Mouse (Mus musculus) CH12.LX (cell line): ENCODE measurements at regions not wholly inside any gene's neighbourhood (a gene's known extent, or its start where the extent isn't known, plus 50 kb on each side); places are given as distances from the start of the nearest gene placed in this dataset.

ENCODE experiments used
- CTCF ChIP-seq, 2 experiments: IDR thresholded peaks in 1 of 2; conservative IDR thresholded peaks in 1 of 2; 2 replicates each; pipeline ENCODE4 v1.5.1; 2011 to 2012; ENCODE audit warnings: low read depth in 2 of 2, low read length in 2 of 2, improper control_type of control experiment in 1 of 2, inconsistent platforms in 1 of 2, mild to moderate bottlenecking in 1 of 2, moderate library complexity in 1 of 2
- E2F4 ChIP-seq: IDR thresholded peaks from 2 replicates; pipeline ENCODE4 v1.6.1; 2011; ENCODE audit warnings: low read depth, low read length, improper control_type of control experiment; ENCODE audit not compliant: insufficient replicate concordance
- EP300 ChIP-seq: IDR thresholded peaks from 2 replicates; pipeline ENCODE4 v1.6.1; 2011; ENCODE audit warnings: low read length, improper control_type of control experiment
- MAX ChIP-seq: IDR thresholded peaks from 2 replicates; pipeline ENCODE4 v1.6.1; 2011; ENCODE audit warnings: low read length, improper control_type of control experiment
- MEF2A ChIP-seq: IDR thresholded peaks from 2 replicates; pipeline ENCODE4 v1.6.1; 2014; ENCODE audit warnings: low read depth, mild to moderate bottlenecking, inconsistent platforms, low read length, improper control_type of control experiment, borderline replicate concordance
- MXI1 ChIP-seq: IDR thresholded peaks from 2 replicates; pipeline ENCODE4 v1.6.1; 2011; ENCODE audit warnings: mild to moderate bottlenecking, low read depth, low read length, improper control_type of control experiment
- PAX5 ChIP-seq: IDR thresholded peaks from 2 replicates; pipeline ENCODE4 v1.6.1; 2012; ENCODE audit warnings: low read length, inconsistent platforms, mixed read lengths
- POLR2A ChIP-seq: IDR thresholded peaks from 2 replicates; pipeline ENCODE4 v1.6.1; 2011; ENCODE audit warnings: low read depth, mild to moderate bottlenecking, improper control_type of control experiment, low read length
- POLR2AphosphoS2 ChIP-seq: IDR thresholded peaks from 2 replicates; pipeline ENCODE4 v1.6.1; 2011; ENCODE audit warnings: low read depth, low read length, improper control_type of control experiment
- RAD21 ChIP-seq: IDR thresholded peaks from 2 replicates; pipeline ENCODE4 v1.6.1; 2011; ENCODE audit warnings: low read depth, mild to moderate bottlenecking, low read length, improper control_type of control experiment, moderate library complexity

DNA sequence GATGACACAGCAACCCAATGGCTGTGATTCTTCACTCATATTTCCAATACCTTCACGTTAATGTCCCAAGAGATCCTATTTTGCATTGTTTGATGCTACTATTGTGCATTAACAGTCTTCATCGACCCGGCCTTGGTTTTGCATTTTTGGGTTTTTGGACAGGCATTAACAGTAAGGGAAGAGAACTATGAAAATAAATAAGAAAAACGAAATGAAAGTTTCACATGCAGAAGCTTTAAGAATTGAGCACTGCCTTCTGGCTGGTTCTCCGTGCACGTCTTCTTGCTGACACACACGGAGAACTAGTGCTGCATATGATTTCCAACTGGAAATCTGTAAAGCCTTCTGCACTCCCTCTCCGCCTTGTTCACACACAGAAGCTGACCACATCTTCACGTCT, 148.6 kb upstream of the Plscr5 start:
- no peak for TF ChIP-seq MEF2A
- TF ChIP-seq CTCF (conservative IDR thresholded peaks at IDR 0.05 in 1 of 2, IDR thresholded peaks at IDR 0.05 in 1 of 2; ENCODE audit: low read depth in 2 of 2, low read length in 2 of 2) = no peak
- no peak for TF ChIP-seq POLR2AphosphoS2
- TF ChIP-seq MXI1 = no peak
- TF ChIP-seq RAD21 = no peak
- no peak for TF ChIP-seq EP300
- no peak for TF ChIP-seq POLR2A
- TF ChIP-seq E2F4 = no peak
- no peak for TF ChIP-seq PAX5
- TF ChIP-seq MAX = no peak
